Mouse (Mus musculus) kidney, embryonic 14.5 days (tissue): ENCODE data around the gene Kif15. TPM values are rescaled to one million over a fixed set of nuclear protein-coding genes. Genes with fewer than 3 reads are reported as not detected.

Experiments
- ATAC-seq: fragments of 200-750 bp; cut with Nextera tagmentation; 2 replicates; pipeline ENCODE4 v1.8.0; 2017; ENCODE audit warnings: moderate number of reproducible peaks, mild to moderate bottlenecking, moderate TSS enrichment, moderate library complexity; ENCODE audit not compliant: low FRiP score, low TSS enrichment
- H3K27ac ChIP-seq: fragments of 300-500 bp; sonication (generic); 2 replicates; pipeline ENCODE4 v1.5.1; 2014; ENCODE audit warnings: low read depth, mild to moderate bottlenecking, low read length, moderate library complexity, mixed read lengths
- H3K27me3 ChIP-seq: fragments of 300-500 bp; sonication (generic); 2 replicates; pipeline ENCODE4 v1.6.1; 2014; ENCODE audit warnings: mild to moderate bottlenecking, low read length; ENCODE audit not compliant: control insufficient read depth, insufficient read depth
- H3K36me3 ChIP-seq: fragments of 300-500 bp; sonication (generic); 2 replicates; pipeline ENCODE4 v1.6.1; 2014; ENCODE audit warnings: low read length, mixed read lengths; ENCODE audit not compliant: control insufficient read depth, insufficient read depth
- H3K4me1 ChIP-seq: fragments of 300-500 bp; sonication (generic); 2 replicates; pipeline ENCODE4 v1.6.1; 2014; ENCODE audit warnings: low read length, mixed read lengths; ENCODE audit not compliant: control insufficient read depth, insufficient read depth
- H3K4me2 ChIP-seq: fragments of 300-500 bp; sonication (generic); replicated peaks from 2 replicates; pipeline ENCODE4 v1.6.1; 2014; ENCODE audit warnings: low read depth, mild to moderate bottlenecking, low read length
- H3K4me3 ChIP-seq: fragments of 300-500 bp; sonication (generic); 2 replicates; pipeline ENCODE4 v1.5.1; 2014; ENCODE audit warnings: mild to moderate bottlenecking, low read length
- H3K9ac ChIP-seq: fragments of 300-500 bp; sonication (generic); 2 replicates; pipeline ENCODE4 v1.6.1; 2014; ENCODE audit warnings: low read depth, mild to moderate bottlenecking, low read length, moderate library complexity
- H3K9me3 ChIP-seq: fragments of 300-500 bp; sonication (generic); 2 replicates; pipeline ENCODE4 v1.6.1; 2016; ENCODE audit warnings: low read length; ENCODE audit not compliant: control insufficient read depth
- WGBS: fragments of 180-500 bp; shearing (Covaris S2); extraction: QIAGEN DNeasy Blood & Tissue Kit; methylation state at CpG from one replicate; pipeline ENCODE4 v1.1.7; 2014; 5-methylcytosine and 5-hydroxymethylcytosine counted together
- polyA plus RNA-seq: library from polyadenylated mRNA; unstranded; fragments of >200 nt; fragmentation: Nextera tagmentation; extraction: Ambion mirVana; gene quantifications from 2 replicates; pipeline ENCODE4 v1.2.1, GENCODE M21; 2014

Kif15 gene
- polyA plus RNA-seq, result 65.5 and 80.9 TPM in 2 replicates

GRCm38 (mm10) chr9:122950643-122951475 lies at the start of gene Kif15, which contains the start of gene 1110059G10Rik:
Gene Kif15, plus strand, starts transcription at chr9:122951046.
Gene 1110059G10Rik, minus strand, starts transcription at chr9:122951000.
- WGBS, result 1% methylated on average over 64 of the region's 64 CpGs

GRCm38 (mm10) chr9:122901047-122901446 lies 49.8 kb upstream of the Kif15 start:
- no peaks in the 10 kb centered on the region for H3K4me1 ChIP-seq
- no peaks in the 10 kb centered on the region for H3K36me3 ChIP-seq
- no peak overlapping the region for H3K4me2 ChIP-seq
- H3K9me3 ChIP-seq, result peaks cover 3% of the 10 kb centered on the region; the same call in 1 of the 2 replicates
- H3K9ac ChIP-seq, result no peak overlapping the region
- no peak for ATAC-seq
- no peak overlapping the region for H3K27ac ChIP-seq
- 95% methylated on average over 2 of the region's 2 CpGs for WGBS
- H3K4me3 ChIP-seq, result no peak overlapping the region
- no peaks in the 10 kb centered on the region for H3K27me3 ChIP-seq

More at GRCm38 (mm10) chr9:122950643-122951475, at the start of gene Kif15, which contains the start of gene 1110059G10Rik:
- Histone ChIP-seq H3K4me3 (peak within 1 kb of the TSS; percentile 64), H3K9me3 (no peaks in the 10 kb centered on the region), H3K27me3 (no peaks in the 10 kb centered on the region), H3K27ac (peak within 1 kb of the TSS; percentile 61; the same call in 1 of the 2 replicates), H3K4me2 (peak within 1 kb of the TSS; percentile 76), H3K4me1 (peaks cover 8% of the 10 kb centered on the region), H3K36me3 (peaks cover 7% of the 10 kb centered on the region; the same call in 1 of the 2 replicates), H3K9ac (peak within 1 kb of the TSS; percentile 85)
- ATAC-seq, result peak; percentile 98

DNA sequence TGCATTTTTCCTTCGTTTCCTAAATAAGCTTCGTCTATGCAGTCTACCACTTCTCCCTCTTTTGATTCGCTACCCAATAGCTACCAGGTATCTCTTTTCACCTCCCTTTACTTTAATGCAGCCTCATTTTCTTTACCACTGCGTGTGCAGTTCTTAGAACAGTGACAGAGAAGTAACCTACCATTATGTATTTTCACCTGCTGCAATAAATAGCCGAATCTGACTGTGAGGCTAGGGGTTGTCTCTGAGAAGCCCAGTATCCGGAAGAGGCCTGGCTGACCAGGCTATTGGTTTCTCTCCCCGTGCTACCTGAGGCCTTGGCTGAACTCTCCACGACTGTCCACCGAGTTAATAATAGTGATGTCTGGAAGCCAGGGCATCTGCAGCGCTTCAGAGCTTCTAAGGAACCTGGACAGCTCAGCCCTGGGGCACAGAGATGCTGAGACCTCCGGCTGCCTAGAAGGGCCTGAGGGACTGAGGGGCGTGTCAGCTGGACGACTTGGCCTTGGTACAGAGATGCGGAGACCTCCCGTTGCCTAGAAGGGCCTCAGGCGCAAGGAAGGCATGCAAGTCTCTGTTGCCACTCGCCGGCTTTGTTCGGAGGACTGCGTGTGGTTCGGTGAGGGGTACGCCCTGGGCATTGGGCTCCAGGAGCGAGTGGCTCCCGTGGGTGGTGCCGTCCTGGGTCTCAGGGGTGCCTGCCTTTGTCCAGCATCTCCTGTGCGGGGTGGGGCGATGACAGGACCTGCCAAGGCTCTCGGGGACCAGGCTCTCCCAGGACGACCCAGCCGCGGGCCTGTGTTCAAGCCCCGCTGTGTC lies 47.9 kb upstream of the Kif15 start:
- H3K4me2 ChIP-seq, result peak overlapping the region; percentile 79
- H3K36me3 ChIP-seq, result no peaks in the 10 kb centered on the region
- ATAC-seq, result peak; percentile 100
- H3K4me3 ChIP-seq, result peak overlapping the region; percentile 66
- H3K27ac ChIP-seq, result no peak overlapping the region
- H3K9ac ChIP-seq, result peak overlapping the region; percentile 73
- H3K27me3 ChIP-seq, result no peaks in the 10 kb centered on the region
- H3K4me1 ChIP-seq, result no peaks in the 10 kb centered on the region
- 12% methylated on average over 32 of the region's 32 CpGs for WGBS
- no peaks in the 10 kb centered on the region for H3K9me3 ChIP-seq

DNA sequence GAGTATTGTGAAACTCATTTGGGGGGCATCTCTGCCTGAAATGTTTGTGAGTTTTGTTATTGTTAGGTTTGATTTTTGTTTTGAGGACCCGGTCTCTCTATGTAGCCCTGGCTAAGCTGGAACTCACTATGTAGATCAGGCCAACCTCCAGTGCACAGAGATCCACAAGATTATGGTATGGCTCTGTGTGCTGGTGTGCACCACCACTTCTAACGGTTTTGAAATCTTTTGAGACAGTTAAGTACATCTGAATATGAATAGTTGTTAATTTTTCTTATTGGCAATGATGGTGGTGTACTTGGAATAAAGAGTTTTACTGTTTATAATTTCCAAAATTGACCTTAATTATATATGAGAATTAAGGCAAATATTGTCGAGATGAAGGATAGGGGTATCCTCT lies 28.4 kb upstream of the Kif15 start:
- 22% methylated on average over 3 of the region's 3 CpGs for WGBS
- peak overlapping the region; percentile 66 for H3K4me2 ChIP-seq
- peaks cover 29% of the 10 kb centered on the region for H3K36me3 ChIP-seq
- H3K9ac ChIP-seq, result peak overlapping the region; percentile 96; the same call in 1 of the 2 replicates
- peaks cover 7% of the 10 kb centered on the region for H3K4me1 ChIP-seq
- no peaks in the 10 kb centered on the region for H3K9me3 ChIP-seq
- H3K4me3 ChIP-seq, result peak overlapping the region; percentile 78; the same call in 1 of the 2 replicates
- no peak; the same call in 1 of the 2 replicates for ATAC-seq
- H3K27ac ChIP-seq, result no peak overlapping the region
- H3K27me3 ChIP-seq, result peaks cover 4% of the 10 kb centered on the region; the same call in 1 of the 2 replicates

DNA sequence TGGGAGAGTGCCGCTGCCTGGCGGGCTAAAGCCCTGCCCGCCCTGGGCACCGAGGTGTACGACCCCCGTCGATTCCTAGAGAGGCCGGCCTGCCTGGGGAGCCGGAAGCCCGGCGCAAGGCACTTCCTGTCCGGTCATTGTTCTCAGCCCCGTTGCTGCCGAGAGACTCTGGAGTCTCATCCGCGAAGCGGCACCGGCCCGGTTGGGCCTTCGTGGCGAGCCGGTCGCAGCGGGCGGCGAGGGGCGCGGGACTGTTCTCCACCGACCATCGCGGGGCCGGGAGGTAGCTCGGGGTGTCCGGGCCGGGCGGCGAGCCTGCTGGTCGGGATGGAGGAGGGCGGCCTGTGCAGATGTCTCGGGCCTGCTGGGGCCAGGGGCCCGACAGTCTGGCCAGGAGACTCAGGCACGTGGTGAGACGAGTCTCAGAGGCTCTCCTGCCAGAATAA lies 27.9 kb upstream of the Kif15 start, which contains the start of gene Zfp105:
Zfp105 (plus strand) TSS at position 137 of the 446 bp plus-strand sequence.
- Histone ChIP-seq H3K9me3 (no peaks in the 10 kb centered on the region), H3K27me3 (peaks cover 4% of the 10 kb centered on the region; the same call in 1 of the 2 replicates), H3K4me1 (peaks cover 7% of the 10 kb centered on the region), H3K27ac (peak within 1 kb of the TSS; percentile 67; the same call in 1 of the 2 replicates), H3K4me3 (peak within 1 kb of the TSS; percentile 78), H3K4me2 (peak within 1 kb of the TSS; percentile 66), H3K36me3 (peaks cover 34% of the 10 kb centered on the region), H3K9ac (peak within 1 kb of the TSS; percentile 96)
- WGBS, result under 1% methylated on average over 43 of the region's 43 CpGs
- peak; percentile 99 for ATAC-seq

DNA sequence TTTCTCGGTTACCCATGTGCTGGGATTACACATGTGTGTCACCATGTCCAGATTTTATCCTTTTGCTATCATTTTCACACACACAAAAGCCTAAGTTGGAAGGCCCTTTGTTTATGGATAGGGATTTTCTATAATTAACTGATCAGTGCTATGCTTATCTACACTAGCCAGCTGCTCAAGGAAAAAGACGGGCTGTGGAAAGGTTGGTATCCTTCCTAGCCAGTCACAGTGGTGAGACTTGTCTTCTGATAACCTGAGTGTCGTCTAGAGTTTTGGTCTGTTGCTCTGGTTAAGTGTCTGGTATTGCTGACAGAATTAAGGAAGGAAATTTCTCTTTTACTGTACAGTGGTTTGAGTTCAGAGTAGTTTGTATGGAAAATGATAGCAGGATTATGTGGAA lies 21.9 kb upstream of the Kif15 start:
- H3K27me3 ChIP-seq, result no peaks in the 10 kb centered on the region
- H3K4me3 ChIP-seq, result no peak overlapping the region
- no peak overlapping the region for H3K4me2 ChIP-seq
- peaks cover 76% of the 10 kb centered on the region for H3K36me3 ChIP-seq
- WGBS, result 93% methylated on average over 3 of the region's 3 CpGs
- H3K9ac ChIP-seq, result no peak overlapping the region
- no peak overlapping the region for H3K27ac ChIP-seq
- peaks cover under 1% of the 10 kb centered on the region; the same call in 1 of the 2 replicates for H3K4me1 ChIP-seq
- ATAC-seq, result no peak
- peaks cover 3% of the 10 kb centered on the region; the same call in 1 of the 2 replicates for H3K9me3 ChIP-seq

DNA sequence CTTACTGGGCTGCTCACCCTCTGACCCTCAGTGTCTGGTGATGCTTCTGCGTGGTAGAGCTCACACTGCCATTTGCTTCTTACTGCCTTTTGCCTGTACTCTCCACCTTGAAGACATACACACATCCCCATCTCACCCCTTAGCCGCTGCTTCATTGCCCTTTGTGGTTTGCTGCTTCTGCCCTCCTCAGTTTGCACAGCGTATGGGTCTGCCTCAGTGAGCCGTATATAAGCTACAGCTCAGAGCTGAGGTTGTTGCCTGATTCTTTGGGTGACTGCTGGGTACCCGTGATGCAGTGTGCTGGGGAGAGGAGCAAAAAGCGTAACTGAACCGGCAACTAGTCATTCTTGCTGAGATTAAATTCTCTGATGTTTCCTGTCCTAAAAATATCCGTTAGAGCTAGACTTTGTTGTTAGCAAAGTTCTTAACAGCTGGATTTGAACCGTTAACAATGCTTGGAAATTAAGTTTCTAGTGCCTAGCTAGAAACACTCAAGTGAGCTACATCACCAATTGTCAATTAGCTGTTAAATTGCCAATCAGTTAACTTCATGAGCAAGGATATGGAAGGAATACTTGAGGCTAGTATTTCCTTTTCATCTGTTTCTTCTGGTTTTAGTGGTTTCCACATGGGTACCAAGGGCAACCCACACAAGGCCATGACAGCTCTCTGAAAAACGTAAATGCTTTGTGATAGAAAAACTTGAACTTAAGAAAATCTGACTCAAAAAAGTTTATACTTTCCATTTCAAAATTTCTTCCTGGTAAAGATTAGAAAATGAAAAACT lies 47.8 kb downstream of the Kif15 start:
- Histone ChIP-seq H3K36me3 (peaks cover 84% of the 10 kb centered on the region), H3K4me1 (no peaks in the 10 kb centered on the region), H3K4me3 (no peak overlapping the region), H3K27me3 (no peaks in the 10 kb centered on the region), H3K4me2 (no peak overlapping the region), H3K9me3 (no peaks in the 10 kb centered on the region), H3K9ac (no peak overlapping the region), H3K27ac (no peak overlapping the region)
- 96% methylated on average over 10 of the region's 10 CpGs for WGBS
- ATAC-seq, result no peak

DNA sequence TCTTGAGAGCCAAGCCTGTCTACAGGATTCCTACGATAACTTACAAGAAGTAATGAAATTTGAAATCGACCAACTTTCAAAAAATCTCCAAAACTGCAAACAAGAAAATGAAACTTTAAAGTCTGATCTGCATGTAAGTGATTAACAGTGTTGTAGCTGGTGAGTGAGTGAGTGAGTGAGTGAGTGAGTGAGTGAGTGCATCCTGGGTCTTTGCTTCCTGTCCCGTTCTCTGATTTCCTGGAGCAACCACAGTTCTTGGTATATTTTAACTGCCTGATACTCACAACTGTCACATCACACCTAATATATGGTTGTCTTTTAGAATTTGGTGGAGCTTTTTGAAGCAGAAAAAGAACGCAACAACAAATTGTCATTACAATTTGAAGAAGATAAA lies 48.3 kb downstream of the Kif15 start:
- Histone ChIP-seq H3K9ac (no peak overlapping the region), H3K27ac (no peak overlapping the region), H3K9me3 (no peaks in the 10 kb centered on the region), H3K36me3 (peaks cover 84% of the 10 kb centered on the region), H3K4me1 (no peaks in the 10 kb centered on the region), H3K27me3 (no peaks in the 10 kb centered on the region), H3K4me2 (no peak overlapping the region), H3K4me3 (no peak overlapping the region)
- 93% methylated on average over 4 of the region's 4 CpGs for WGBS
- ATAC-seq, result no peak
